Mouse (Mus musculus): ENCODE results near the gene Slc13a3.
"Not testable (repeated sequence)": the region's sequence is repeated elsewhere in the genome, so short reads cannot be mapped to it uniquely, and the experiment has no call there.

The Slc13a3 gene

GRCm38 (mm10) chr2:165473003-165473402 is at the start of gene Slc13a3:
Gene Slc13a3 (minus strand): TSS chr2:165473230.
- in situ Hi-C loops (cut with MseI, MboI): no loop called here

- in situ Hi-C loops (cut with MseI, MboI): no loop called here
Observed at GRCm38 (mm10) chr2:165515178-165515728, 42.2 kb upstream of the Slc13a3 start.

- in situ Hi-C loops (cut with MseI, MboI): no loop called here
Observed at GRCm38 (mm10) chr2:165512870-165513600, 40.0 kb upstream of the Slc13a3 start.

GRCm38 (mm10) chr2:165512426-165512825 is 39.4 kb upstream of the Slc13a3 start:
- in situ Hi-C loops (cut with MseI, MboI): no loop called here

- in situ Hi-C loops (cut with MseI, MboI): not testable (repeated sequence)
Observed at GRCm38 (mm10) chr2:165511530-165511929, 38.5 kb upstream of the Slc13a3 start.

- in situ Hi-C loops (cut with MseI, MboI): not testable (repeated sequence)
Observed at GRCm38 (mm10) chr2:165510914-165511458, 38.0 kb upstream of the Slc13a3 start.

GRCm38 (mm10) chr2:165510466-165510865 is 37.4 kb upstream of the Slc13a3 start:
- in situ Hi-C loops (cut with MseI, MboI): no loop called here

GRCm38 (mm10) chr2:165509686-165510085 is 36.7 kb upstream of the Slc13a3 start:
- in situ Hi-C loops (cut with MseI, MboI): no loop called here

- in situ Hi-C loops (cut with MseI, MboI): no loop called here
Observed at GRCm38 (mm10) chr2:165503259-165504203, 30.5 kb upstream of the Slc13a3 start, which contains the start of gene Slc2a10. Gene Slc2a10 (plus strand): TSS chr2:165503787.

- in situ Hi-C loops (cut with MseI, MboI): no loop called here
Observed at GRCm38 (mm10) chr2:165498816-165499215, 25.8 kb upstream of the Slc13a3 start.

GRCm38 (mm10) chr2:165497706-165498275 is 24.8 kb upstream of the Slc13a3 start:
- in situ Hi-C loops (cut with MseI, MboI): no loop called here

GRCm38 (mm10) chr2:165496251-165496650 is 23.2 kb upstream of the Slc13a3 start:
- in situ Hi-C loops (cut with MseI, MboI): no loop called here

GRCm38 (mm10) chr2:165494495-165494894 is 21.5 kb upstream of the Slc13a3 start:
- in situ Hi-C loops (cut with MseI, MboI): no loop called here

- in situ Hi-C loops (cut with MseI, MboI): no loop called here
Observed at GRCm38 (mm10) chr2:165493587-165494210, 20.7 kb upstream of the Slc13a3 start.

- in situ Hi-C loops (cut with MseI, MboI): no loop called here
Observed at GRCm38 (mm10) chr2:165492648-165493553, 19.9 kb upstream of the Slc13a3 start, which contains the start of gene Trp53rka. Gene Trp53rka (minus strand): TSS chr2:165493324.

GRCm38 (mm10) chr2:165486881-165487535 is 14.0 kb upstream of the Slc13a3 start:
- in situ Hi-C loops (cut with MseI, MboI): loop anchor here (10.0 kb wide), 1 partner anchor 92 kb away; no protein-coding TSS in a partner anchor

GRCm38 (mm10) chr2:165486401-165486800 is 13.4 kb upstream of the Slc13a3 start:
- in situ Hi-C loops (cut with MseI, MboI): loop anchor here (10.0 kb wide), 1 partner anchor 92 kb away; no protein-coding TSS in a partner anchor

- in situ Hi-C loops (cut with MseI, MboI): loop anchor here (10.0 kb wide), 1 partner anchor 91 kb away; no protein-coding TSS in a partner anchor
Observed at GRCm38 (mm10) chr2:165485826-165486225, 12.8 kb upstream of the Slc13a3 start.

GRCm38 (mm10) chr2:165484152-165484551 is 11.1 kb upstream of the Slc13a3 start:
- in situ Hi-C loops (cut with MseI, MboI): loop anchor here (10.0 kb wide), 1 partner anchor 89 kb away; no protein-coding TSS in a partner anchor
